Mouse (Mus musculus) heart, embryonic 11.5 days (tissue): ENCODE results near the gene Npas2. TPM values are rescaled to one million over a fixed set of nuclear protein-coding genes. Genes with fewer than 3 reads are reported as not detected.
A peak's percentile ranks its signal among the peaks of the same experiment; 100 is the strongest.

Source experiments
- ATAC-seq: fragments of 200-750 bp; cut with Nextera tagmentation; replicated peaks from 2 replicates; pipeline ENCODE4 v1.8.0; 2017; ENCODE audit warnings: moderate library complexity; ENCODE audit not compliant: insufficient number of reproducible peaks, low FRiP score, low TSS enrichment
- H3K27ac ChIP-seq: fragments of 300-500 bp; sonication (generic); 2 replicates; pipeline ENCODE4 v1.5.1; 2014; ENCODE audit warnings: mild to moderate bottlenecking, low read depth, low read length
- H3K27me3 ChIP-seq: fragments of 300-500 bp; sonication (generic); 2 replicates; pipeline ENCODE4 v1.6.1; 2014; ENCODE audit warnings: mild to moderate bottlenecking, low read length, mixed read lengths; ENCODE audit not compliant: control insufficient read depth, insufficient read depth
- H3K36me3 ChIP-seq: fragments of 300-500 bp; sonication (generic); 2 replicates; pipeline ENCODE4 v1.6.1; 2014; ENCODE audit warnings: mild to moderate bottlenecking, low read length, moderate library complexity, mixed read lengths; ENCODE audit not compliant: control insufficient read depth, insufficient read depth
- H3K4me1 ChIP-seq: fragments of 300-500 bp; sonication (generic); 2 replicates; pipeline ENCODE4 v1.6.1; 2014; ENCODE audit warnings: low read length; ENCODE audit not compliant: control insufficient read depth, insufficient read depth
- H3K4me2 ChIP-seq: fragments of 300-500 bp; sonication (generic); 2 replicates; pipeline ENCODE4 v1.6.1; 2014; ENCODE audit warnings: mild to moderate bottlenecking, moderate library complexity
- H3K4me3 ChIP-seq: fragments of 300-500 bp; sonication (generic); 2 replicates; pipeline ENCODE4 v1.5.1; 2014; ENCODE audit warnings: low read depth, low read length
- H3K9ac ChIP-seq: fragments of 300-500 bp; sonication (generic); 2 replicates; pipeline ENCODE4 v1.6.1; 2014; ENCODE audit warnings: mild to moderate bottlenecking, low read depth, low read length, moderate library complexity
- H3K9me3 ChIP-seq: fragments of 300-500 bp; sonication (generic); replicated peaks from 2 replicates; pipeline ENCODE4 v1.6.1; 2016; ENCODE audit warnings: low read length; ENCODE audit not compliant: control insufficient read depth
- WGBS: fragments of 180-500 bp; shearing (Covaris S2); extraction: QIAGEN DNeasy Blood & Tissue Kit; methylation state at CpG from one replicate; pipeline ENCODE4 v1.1.7; 2014; ENCODE audit not compliant: insufficient replicate concordance; 5-methylcytosine and 5-hydroxymethylcytosine counted together
- polyA plus RNA-seq: library from polyadenylated mRNA; unstranded; fragments of >200 nt; fragmentation: Nextera tagmentation; extraction: Ambion mirVana; gene quantifications from 2 replicates; pipeline ENCODE4 v1.2.1, GENCODE M21; 2014

The Npas2 gene
- 0.13 and 0.21 TPM in 2 replicates for polyA plus RNA-seq

DNA sequence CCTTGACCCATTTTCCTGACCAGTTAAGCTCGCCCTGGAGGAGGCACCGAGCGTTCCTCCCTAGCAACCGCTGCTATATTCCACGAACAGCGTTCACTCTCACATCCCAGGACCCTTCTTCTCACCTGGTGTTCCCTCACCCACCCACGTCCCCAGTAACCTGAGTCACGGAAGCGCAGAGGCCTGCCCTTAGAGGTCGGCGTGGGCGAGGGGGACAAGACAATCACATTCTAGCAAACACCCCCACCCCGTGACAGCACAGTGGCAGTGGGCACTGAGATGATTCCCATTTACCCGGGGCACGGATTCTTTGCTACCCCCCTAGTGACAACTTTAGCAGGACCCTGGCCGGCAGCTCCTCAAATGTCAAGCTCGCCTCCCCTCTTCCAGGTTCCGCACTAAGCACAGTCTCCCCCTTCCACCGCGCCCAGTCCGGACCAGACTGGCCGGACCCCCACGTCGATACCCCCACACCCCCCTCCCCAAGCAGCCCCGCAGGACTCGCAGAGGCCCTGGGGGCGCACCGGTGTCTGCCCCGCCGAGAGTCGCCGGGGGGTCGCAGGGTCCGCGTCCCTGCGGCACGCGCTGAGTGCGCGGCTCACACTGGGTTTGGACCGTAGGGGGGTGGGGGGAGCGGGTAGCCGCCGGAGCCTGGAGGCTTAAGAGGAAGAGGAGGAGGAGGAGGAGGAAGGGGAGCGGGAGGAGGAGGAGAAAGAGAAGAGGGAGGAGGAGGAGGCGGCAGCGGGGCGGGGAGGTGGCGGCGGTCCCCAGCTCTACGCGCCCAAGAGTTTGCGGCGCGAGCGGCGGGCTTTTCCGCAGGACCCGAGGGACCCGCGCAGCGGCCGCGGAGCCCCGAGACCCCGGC lies at the start of gene Npas2:
Gene Npas2 (plus strand): TSS at position 735 of the 865 bp plus-strand sequence.
- H3K4me1 ChIP-seq: peaks cover 7% of the 10 kb centered on the region; the same call in 1 of the 2 replicates
- no peak for ATAC-seq
- peak within 1 kb of the TSS; percentile 68 for H3K9ac ChIP-seq
- no peak within 1 kb of the TSS for H3K27ac ChIP-seq
- no peaks in the 10 kb centered on the region for H3K9me3 ChIP-seq
- peak within 1 kb of the TSS; percentile 75 for H3K4me3 ChIP-seq
- peak within 1 kb of the TSS; percentile 99 for H3K4me2 ChIP-seq
- under 1% methylated on average over 40 of the region's 66 CpGs for WGBS
- peaks cover 46% of the 10 kb centered on the region for H3K27me3 ChIP-seq
- H3K36me3 ChIP-seq: no peaks in the 10 kb centered on the region

- 84% methylated on average over 4 of the region's 4 CpGs for WGBS
- Histone ChIP-seq H3K27me3 (no peaks in the 10 kb centered on the region), H3K4me2 (no peak overlapping the region), H3K9ac (no peak overlapping the region), H3K27ac (no peak overlapping the region), H3K36me3 (no peaks in the 10 kb centered on the region), H3K4me3 (no peak overlapping the region), H3K9me3 (no peaks in the 10 kb centered on the region), H3K4me1 (peaks cover 5% of the 10 kb centered on the region; the same call in 1 of the 2 replicates)
- no peak for ATAC-seq
Measured at GRCm38 (mm10) chr1:39156778-39157177, 36.8 kb upstream of the Npas2 start.

GRCm38 (mm10) chr1:39160167-39160566 lies 33.4 kb upstream of the Npas2 start:
- no peaks in the 10 kb centered on the region for H3K36me3 ChIP-seq
- 0 out of 2 replicates have a peak, but pooled peaks cover 2% of the 10 kb centered on the region for H3K27me3 ChIP-seq
- H3K9me3 ChIP-seq: no peaks in the 10 kb centered on the region
- no peak overlapping the region for H3K27ac ChIP-seq
- 43% methylated on average over 4 of the region's 4 CpGs for WGBS
- peaks cover 5% of the 10 kb centered on the region; the same call in 1 of the 2 replicates for H3K4me1 ChIP-seq
- H3K4me2 ChIP-seq: no peak overlapping the region
- no peak overlapping the region for H3K9ac ChIP-seq
- H3K4me3 ChIP-seq: no peak overlapping the region
- no peak for ATAC-seq

DNA sequence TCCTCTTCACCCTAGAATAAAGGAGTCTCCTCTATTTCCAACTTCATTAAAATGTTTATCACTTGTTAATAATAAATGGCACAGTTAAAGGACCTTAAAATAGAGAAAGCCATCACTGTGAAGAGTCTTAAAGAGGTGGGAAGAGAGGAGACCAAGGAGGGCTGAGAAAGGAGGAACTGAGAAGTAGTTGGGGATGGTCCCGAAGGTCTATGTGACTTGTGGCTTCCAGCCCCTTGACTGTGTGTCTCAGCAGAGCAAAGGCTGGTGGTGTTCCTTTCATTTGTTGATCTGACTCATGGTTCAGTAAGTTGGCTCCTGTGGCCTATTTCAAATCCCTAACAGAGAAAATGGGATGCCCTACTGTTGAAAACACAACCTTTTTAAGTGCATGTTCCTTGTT lies 30.5 kb upstream of the Npas2 start:
- Histone ChIP-seq H3K36me3 (no peaks in the 10 kb centered on the region), H3K27me3 (0 out of 2 replicates have a peak, but pooled peaks cover 2% of the 10 kb centered on the region), H3K4me3 (no peak overlapping the region), H3K4me2 (no peak overlapping the region), H3K9me3 (no peaks in the 10 kb centered on the region), H3K27ac (no peak overlapping the region), H3K9ac (no peak overlapping the region), H3K4me1 (peaks cover 5% of the 10 kb centered on the region; the same call in 1 of the 2 replicates)
- no peak for ATAC-seq
- WGBS: 86% methylated on average over 1 of the region's 1 CpGs

DNA sequence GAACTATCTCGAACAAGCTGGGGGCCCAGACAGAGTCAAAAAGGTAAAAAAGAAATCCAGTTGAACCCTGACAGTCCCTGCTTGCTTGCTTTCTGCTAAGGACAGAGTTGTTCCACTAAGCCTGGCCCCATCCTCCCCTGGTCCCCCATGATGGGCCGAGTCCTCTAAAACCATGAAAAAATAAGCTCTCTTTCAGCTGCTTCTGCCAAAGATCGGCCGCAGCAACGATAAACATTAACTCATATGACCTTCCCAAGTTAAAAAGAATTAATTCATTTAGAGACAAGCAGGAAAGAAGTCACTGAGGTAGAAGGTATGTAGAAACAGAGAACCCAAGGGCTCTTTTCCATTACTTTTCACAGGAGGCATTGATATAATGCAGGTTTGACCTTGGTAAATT lies 16.8 kb upstream of the Npas2 start:
- H3K9ac ChIP-seq: no peak overlapping the region
- 84% methylated on average over 5 of the region's 5 CpGs for WGBS
- H3K27ac ChIP-seq: no peak overlapping the region
- H3K4me1 ChIP-seq: no peaks in the 10 kb centered on the region
- no peak overlapping the region for H3K4me2 ChIP-seq
- H3K9me3 ChIP-seq: no peaks in the 10 kb centered on the region
- ATAC-seq: no peak
- H3K36me3 ChIP-seq: no peaks in the 10 kb centered on the region
- H3K27me3 ChIP-seq: no peaks in the 10 kb centered on the region
- H3K4me3 ChIP-seq: no peak overlapping the region

- Histone ChIP-seq H3K4me1 (no peaks in the 10 kb centered on the region), H3K27ac (no peak overlapping the region), H3K27me3 (no peaks in the 10 kb centered on the region), H3K4me3 (no peak overlapping the region), H3K36me3 (no peaks in the 10 kb centered on the region), H3K9ac (no peak overlapping the region), H3K4me2 (no peak overlapping the region), H3K9me3 (no peaks in the 10 kb centered on the region)
- no peak for ATAC-seq
- 81% methylated on average over 14 of the region's 14 CpGs for WGBS
Measured at GRCm38 (mm10) chr1:39177211-39177610, 16.3 kb upstream of the Npas2 start.

- Histone ChIP-seq H3K36me3 (no peaks in the 10 kb centered on the region), H3K9me3 (no peaks in the 10 kb centered on the region), H3K4me1 (no peaks in the 10 kb centered on the region), H3K9ac (no peak overlapping the region), H3K4me2 (no peak overlapping the region), H3K27me3 (peaks cover 3% of the 10 kb centered on the region; the same call in 1 of the 2 replicates), H3K27ac (no peak overlapping the region), H3K4me3 (no peak overlapping the region)
- WGBS: 86% methylated on average over 11 of the region's 11 CpGs
- no peak for ATAC-seq
Measured at GRCm38 (mm10) chr1:39179806-39180205, 13.7 kb upstream of the Npas2 start.

DNA sequence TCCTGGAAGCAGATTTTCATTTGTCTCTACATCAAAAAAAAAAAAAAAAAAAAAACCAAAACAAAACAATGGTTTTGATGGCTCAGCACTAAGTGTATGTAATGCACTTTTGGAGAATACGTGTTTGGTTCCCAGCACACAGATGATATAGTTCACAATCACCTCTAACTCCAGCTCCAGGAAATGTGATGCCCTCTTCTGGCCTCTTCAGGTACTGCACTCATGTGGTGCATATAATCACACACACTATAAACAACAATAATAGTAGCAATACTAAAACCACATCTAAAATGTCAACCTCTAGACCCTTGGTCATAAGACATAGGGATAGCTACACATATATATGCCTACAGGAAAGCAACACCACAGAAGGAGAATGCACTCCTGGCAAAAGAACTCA lies 13.0 kb upstream of the Npas2 start:
- Histone ChIP-seq H3K36me3 (no peaks in the 10 kb centered on the region), H3K4me2 (no peak overlapping the region), H3K4me1 (peaks cover 1% of the 10 kb centered on the region; the same call in 1 of the 2 replicates), H3K9ac (no peak overlapping the region), H3K27ac (no peak overlapping the region), H3K27me3 (peaks cover 3% of the 10 kb centered on the region; the same call in 1 of the 2 replicates), H3K9me3 (no peaks in the 10 kb centered on the region), H3K4me3 (no peak overlapping the region)
- WGBS: 80% methylated on average over 1 of the region's 1 CpGs
- no peak for ATAC-seq
